In the genomic region with DNA sequence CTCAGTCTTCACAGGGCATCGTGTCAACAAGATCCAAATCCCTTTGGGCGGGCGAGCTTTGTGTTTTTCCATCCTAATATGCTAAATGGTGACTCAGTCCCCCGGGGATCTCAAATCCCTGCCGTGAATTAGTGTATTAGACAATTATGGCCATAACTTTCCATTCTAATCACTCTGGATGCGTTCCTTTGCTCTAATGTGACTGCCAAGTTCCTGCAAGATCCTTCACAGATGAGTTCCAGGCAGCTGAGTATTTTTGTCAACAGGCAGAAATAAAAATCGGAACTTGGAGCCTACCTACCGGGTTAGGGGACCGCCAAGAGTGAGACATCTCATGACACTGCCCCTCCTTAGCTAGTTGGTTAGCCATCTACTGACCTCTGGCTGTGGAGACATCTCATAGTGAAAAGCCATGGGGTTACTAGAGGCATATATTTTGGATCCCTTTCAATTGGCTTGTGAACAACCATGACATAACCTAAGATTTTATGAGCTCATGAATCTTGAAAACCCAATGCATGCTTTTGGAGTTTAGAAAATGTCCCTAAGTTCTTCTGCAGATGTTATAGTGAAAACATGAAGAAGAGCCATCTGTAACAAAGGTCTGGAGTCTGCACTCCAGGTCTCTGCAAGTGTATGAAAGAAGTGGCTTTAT, we compare ENCODE assay signal across 19 mouse cellular contexts.
DNase-seq lines count a peak whose midpoint lies in the region; TF ChIP-seq lines count a peak whose summit lies in the region.
"Had no signal": no experiment of that assay in that cellular context is flagged by ENCODE, and none has a peak within 500 bp of the region (broad histone marks: within the 10 kb centered on the region; RNA-seq: fewer than 3 reads in every experiment).

No protein-coding gene starts in this region.

- no peaks in the 10 kb centered on the region for H3K4me1 ChIP-seq in kidney, adult 2 months (ENCODE audit: control insufficient read depth, insufficient read depth, low read length)
- H3K4me1 ChIP-seq: forebrain, embryonic 10.5 days; lung, embryonic 15.5 days; midbrain, embryonic 13.5 days had no signal

- intact Hi-C loops in gastrocnemius, postnatal 14 days (cut with DNase I; ENCODE audit: low total_unique reads), result loop anchor here (5.0 kb wide), 1 partner anchor 606 kb away; no protein-coding TSS in a partner anchor

- H3K27me3 ChIP-seq in kidney, adult 2 months (replicated peaks; ENCODE audit: control insufficient read depth, insufficient read depth, low read length), result no peaks in the 10 kb centered on the region
- H3K27me3 ChIP-seq: hindbrain, embryonic 13.5 days; lung, embryonic 15.5 days; midbrain, embryonic 13.5 days; neural tube, embryonic 13.5 days; Patski had no signal

- no peak for TF ChIP-seq POLR2A in kidney, adult 2 months (IDR thresholded peaks at IDR 0.05; ENCODE audit: low read depth, low read length)

- H3K27ac ChIP-seq in kidney, adult 2 months (ENCODE audit: insufficient read depth, low read depth, low read length), result no peak overlapping the region
- H3K27ac ChIP-seq: forebrain, embryonic 10.5 days; hindbrain, embryonic 13.5 days; lung, embryonic 15.5 days; midbrain, embryonic 13.5 days; neural tube, embryonic 13.5 days had no signal

- TF ChIP-seq CTCF in kidney, adult 2 months (conservative IDR thresholded peaks at IDR 0.05; ENCODE audit: insufficient read depth, insufficient read length, low read depth, low read length), result no peak

- WGBS in kidney, adult 2 months, result 80% methylated on average over 9 of the region's 9 CpGs

- H3K4me3 ChIP-seq in kidney, adult 2 months (ENCODE audit: insufficient read depth, low read depth, low read length), result no peak overlapping the region
- H3K4me3 ChIP-seq: forebrain, embryonic 10.5 days; hindbrain, embryonic 13.5 days; lung, embryonic 15.5 days; midbrain, embryonic 13.5 days; neural tube, embryonic 13.5 days had no signal

- DNase-seq in kidney, adult 2 months, result peak; percentile 27
- DNase-seq in kidney, adult 9 months, result no peak
- peak; percentile 63 for DNase-seq in urinary bladder, postnatal 14 days (ENCODE audit: low spot score)
- DNase-seq in urinary bladder, postnatal 25 days (ENCODE audit: low spot score), result no peak
- DNase-seq in gastrocnemius, postnatal 14 days, result peak; percentile 54
- no peak for DNase-seq in adrenal gland, postnatal 25 days
- no peak for DNase-seq in left cerebral cortex, adult 9 months (ENCODE audit: low spot score in 2 of 2)
- DNase-seq in layer of hippocampus, adult 11-12 months (ENCODE audit: low spot score), result no peak
- DNase-seq: cerebellum, postnatal 10 days; layer of hippocampus, postnatal 36 days; liver; right cerebral cortex, adult 18-20 months; thymus, adult 2 months had no signal

- H3K36me3 ChIP-seq in kidney, adult 2 months (ENCODE audit: control insufficient read depth, insufficient read depth, low read length), result no peaks in the 10 kb centered on the region
- H3K36me3 ChIP-seq: forebrain, embryonic 10.5 days; hindbrain, embryonic 13.5 days; lung, embryonic 15.5 days; midbrain, embryonic 13.5 days; neural tube, embryonic 13.5 days had no signal

Comparison
In these comparisons a context has a peak if more than half of its experiments do, and no peak if none do; other contexts are left out.
1. DNase-seq: peak in kidney, adult 2 months (single experiment), urinary bladder, postnatal 14 days (single experiment) and gastrocnemius, postnatal 14 days (single experiment); none in kidney, adult 9 months (single experiment), urinary bladder, postnatal 25 days (single experiment), adrenal gland, postnatal 25 days (single experiment), left cerebral cortex, adult 9 months (0 of 2) and layer of hippocampus, adult 11-12 months (single experiment).